10 mouse cellular contexts compared by ENCODE assay signal in the genomic region with DNA sequence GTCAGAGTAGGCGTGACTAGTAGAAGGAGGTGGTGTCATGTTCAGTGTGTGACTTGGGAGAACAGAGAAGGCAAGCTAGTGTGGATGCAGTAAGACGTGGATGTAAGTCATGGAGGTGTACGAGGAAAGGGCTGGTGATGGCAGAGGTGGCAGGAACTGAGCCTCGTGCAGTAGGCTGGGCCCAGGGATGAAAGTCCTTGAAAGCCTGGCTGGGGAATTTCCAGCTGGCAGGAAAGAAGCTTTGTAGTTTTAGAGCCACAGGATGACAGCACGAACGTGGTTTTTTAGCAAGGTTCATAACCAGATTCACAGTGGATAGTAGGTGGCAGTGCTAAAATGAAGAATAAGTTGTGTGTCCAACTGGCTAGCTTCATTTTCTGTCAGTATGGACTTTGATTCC. TPM values are rescaled to one million over a fixed set of nuclear protein-coding genes. Genes with fewer than 3 reads are reported as not detected.
A peak's percentile ranks its signal among the peaks of the same experiment; 100 is the strongest.
DNase-seq lines count a peak whose midpoint lies in the region; ATAC-seq and TF ChIP-seq lines count a peak whose summit lies in the region.
"Had no signal": no experiment of that assay in that cellular context is flagged by ENCODE, and none has a peak within 500 bp of the region (broad histone marks: within the 10 kb centered on the region; RNA-seq: fewer than 3 reads in every experiment).

No protein-coding gene starts in this region.

- TF ChIP-seq POLR2A in kidney, adult 2 months (IDR thresholded peaks at IDR 0.05; ENCODE audit: low read depth, low read length) = no peak

- WGBS in forebrain, embryonic 15.5 days = 31% methylated on average over 6 of the region's 6 CpGs
- 70% methylated on average over 6 of the region's 6 CpGs for WGBS in forebrain, embryonic 10.5 days
- 35% methylated on average over 6 of the region's 6 CpGs for WGBS in kidney, adult 2 months
- 51% methylated on average over 6 of the region's 6 CpGs for WGBS in kidney, embryonic 16.5 days

- H3K4me1 ChIP-seq in forebrain, embryonic 15.5 days = peaks cover 37% of the 10 kb centered on the region
- H3K4me1 ChIP-seq in forebrain, embryonic 10.5 days = peaks cover 30% of the 10 kb centered on the region
- H3K4me1 ChIP-seq in kidney, adult 2 months (ENCODE audit: control insufficient read depth, insufficient read depth, low read length) = peaks cover 15% of the 10 kb centered on the region; the same call in 1 of the 2 replicates
- no peaks in the 10 kb centered on the region; the same call in 1 of the 2 replicates for H3K4me1 ChIP-seq in kidney, embryonic 16.5 days (ENCODE audit: insufficient read depth, low read length)

- H3K36me3 ChIP-seq in forebrain, embryonic 15.5 days = no peaks in the 10 kb centered on the region
- H3K36me3 ChIP-seq in forebrain, embryonic 10.5 days (replicated peaks) = no peaks in the 10 kb centered on the region
- H3K36me3 ChIP-seq in kidney, adult 2 months (ENCODE audit: control insufficient read depth, insufficient read depth, low read length) = no peaks in the 10 kb centered on the region
- H3K36me3 ChIP-seq in kidney, embryonic 16.5 days (ENCODE audit: insufficient read depth, low read length) = no peaks in the 10 kb centered on the region

- H3K4me3 ChIP-seq in forebrain, embryonic 15.5 days = no peak overlapping the region
- no peak overlapping the region for H3K4me3 ChIP-seq in forebrain, embryonic 10.5 days
- H3K4me3 ChIP-seq in kidney, adult 2 months (ENCODE audit: insufficient read depth, low read depth, low read length) = no peak overlapping the region
- no peak overlapping the region for H3K4me3 ChIP-seq in kidney, embryonic 16.5 days (ENCODE audit: low read length)

- H3K9me3 ChIP-seq in forebrain, embryonic 15.5 days = no peaks in the 10 kb centered on the region
- no peaks in the 10 kb centered on the region for H3K9me3 ChIP-seq in forebrain, embryonic 10.5 days
- no peaks in the 10 kb centered on the region for H3K9me3 ChIP-seq in kidney, embryonic 16.5 days (ENCODE audit: low read length)

- no peak overlapping the region for H3K4me2 ChIP-seq in forebrain, embryonic 15.5 days (replicated peaks)
- H3K4me2 ChIP-seq in kidney, embryonic 16.5 days (replicated peaks; ENCODE audit: low read depth, low read length) = no peak overlapping the region

- TF ChIP-seq CTCF in kidney, adult 2 months (conservative IDR thresholded peaks at IDR 0.05; ENCODE audit: insufficient read depth, insufficient read length, low read depth, low read length) = no peak

- peak; percentile 46 for ATAC-seq in forebrain, embryonic 15.5 days (replicated peaks)
- ATAC-seq in kidney, embryonic 16.5 days (ENCODE audit: low FRiP score, low TSS enrichment) = no peak
- ATAC-seq: activated CD4-positive, CD25-positive, alpha-beta regulatory T cell, adult 4 months had no signal

- H3K27ac ChIP-seq in forebrain, embryonic 15.5 days (replicated peaks) = peak overlapping the region; percentile 24
- no peak overlapping the region for H3K27ac ChIP-seq in forebrain, embryonic 10.5 days
- H3K27ac ChIP-seq in kidney, adult 2 months (ENCODE audit: insufficient read depth, low read depth, low read length) = no peak overlapping the region
- H3K27ac ChIP-seq in kidney, embryonic 16.5 days (ENCODE audit: low read length) = no peak overlapping the region
- H3K27ac ChIP-seq: kidney, postnatal 0 days had no signal

- no peak overlapping the region for H3K9ac ChIP-seq in forebrain, embryonic 15.5 days (replicated peaks)
- H3K9ac ChIP-seq in kidney, embryonic 16.5 days (replicated peaks; ENCODE audit: low read length) = no peak overlapping the region

- no peaks in the 10 kb centered on the region for H3K27me3 ChIP-seq in forebrain, embryonic 15.5 days
- H3K27me3 ChIP-seq in forebrain, embryonic 10.5 days (ENCODE audit: poor library complexity, severe bottlenecking) = no peaks in the 10 kb centered on the region
- no peaks in the 10 kb centered on the region for H3K27me3 ChIP-seq in kidney, adult 2 months (replicated peaks; ENCODE audit: control insufficient read depth, insufficient read depth, low read length)
- H3K27me3 ChIP-seq in kidney, embryonic 16.5 days (ENCODE audit: insufficient read depth, low read length) = no peaks in the 10 kb centered on the region

- DNase-seq in forebrain, embryonic 10.5 days (ENCODE audit: extremely low spot score, low spot score) = no peak
- DNase-seq in kidney, adult 2 months = peak; percentile 73
- DNase-seq in adrenal gland, postnatal 14 days = peak; percentile 76
- DNase-seq in kidney, adult 9 months = peak; percentile 70
- DNase-seq in spleen, adult 12 weeks (ENCODE audit: low spot score) = no peak
- DNase-seq in layer of hippocampus, adult 9-11 months = no peak

RNA-seq across cellular contexts. Expression of a gene that starts 41.2 kb away (rescaled TPM):
- polyA plus RNA-seq in forebrain, embryonic 15.5 days (2015; fragmentation: Nextera tagmentation; extraction: Ambion mirVana) = 9.0 and 10.9 TPM in 2 replicates
- 28.4 and 30.7 TPM in 2 replicates for polyA plus RNA-seq in forebrain, embryonic 10.5 days (2016; fragmentation: Nextera tagmentation; extraction: Ambion mirVana)
- 30.6 and 33.1 TPM in 2 replicates for polyA plus RNA-seq in kidney, adult 2 months (2012; rRNA removed)
- 54.9 and 57.7 TPM in 2 replicates for polyA plus RNA-seq in kidney, embryonic 16.5 days (2015; fragmentation: Nextera tagmentation; extraction: Ambion mirVana)
- total RNA-seq in adrenal gland, postnatal 14 days (2021) = 93.6 and 93.9 TPM in 2 replicates

Comparison
In these comparisons a context has a peak if more than half of its experiments do, and no peak if none do; other contexts are left out.
1. DNase-seq: peak in kidney, adult 2 months (single experiment), adrenal gland, postnatal 14 days (single experiment) and kidney, adult 9 months (single experiment); none in forebrain, embryonic 10.5 days (single experiment), spleen, adult 12 weeks (single experiment) and layer of hippocampus, adult 9-11 months (single experiment).